Comparison of ENCODE assay signal across 12 mouse cellular contexts in genomic region chr10:121374693-121375620, GRCm38 (mm10). TPM values are rescaled to one million over a fixed set of nuclear protein-coding genes. Genes with fewer than 3 reads are reported as not detected.
DNase-seq lines count a peak whose midpoint lies in the region; ATAC-seq and TF ChIP-seq lines count a peak whose summit lies in the region.
"Had no signal": no experiment of that assay in that cellular context is flagged by ENCODE, and none has a peak within 500 bp of the region (broad histone marks: within the 10 kb centered on the region; RNA-seq: fewer than 3 reads in every experiment).

No protein-coding gene starts in this region.

- TF ChIP-seq POLR2A in heart, adult 2 months (IDR thresholded peaks at IDR 0.05; ENCODE audit: insufficient read depth, low read depth, low read length): no peak
- TF ChIP-seq POLR2A in small intestine, adult 2 months (IDR thresholded peaks at IDR 0.05; ENCODE audit: low read depth, low read length): no peak

- 0 out of 2 replicates have a peak, but pooled peaks cover 3% of the 10 kb centered on the region for H3K79me2 ChIP-seq in heart, adult 2 months (replicated peaks; ENCODE audit: control insufficient read depth, insufficient read depth, low read length)

- H3K4me1 ChIP-seq in heart, adult 2 months (ENCODE audit: control insufficient read depth, insufficient read depth, low read length): no peaks in the 10 kb centered on the region
- no peaks in the 10 kb centered on the region for H3K4me1 ChIP-seq in heart, embryonic 12.5 days (replicated peaks)
- H3K4me1 ChIP-seq in liver, embryonic 13.5 days (replicated peaks): peaks cover 36% of the 10 kb centered on the region
- H3K4me1 ChIP-seq in small intestine, adult 2 months (ENCODE audit: control insufficient read depth, insufficient read depth, insufficient read length, low read length): peaks cover 14% of the 10 kb centered on the region
- peaks cover 25% of the 10 kb centered on the region for H3K4me1 ChIP-seq in embryonic facial prominence, embryonic 10.5 days
- H3K4me1 ChIP-seq: limb, embryonic 12.5 days had no signal

- intact Hi-C loops in heart, adult 2 months (cut with DNase I): no loop called here

- no peaks in the 10 kb centered on the region for H3K27me3 ChIP-seq in heart, adult 2 months (ENCODE audit: control insufficient read depth, insufficient read depth, low read length)
- H3K27me3 ChIP-seq in heart, embryonic 12.5 days (replicated peaks): no peaks in the 10 kb centered on the region
- no peaks in the 10 kb centered on the region for H3K27me3 ChIP-seq in liver, embryonic 13.5 days
- H3K27me3 ChIP-seq in small intestine, adult 2 months (ENCODE audit: control insufficient read depth, insufficient read depth, low read length): no peaks in the 10 kb centered on the region
- H3K27me3 ChIP-seq in embryonic facial prominence, embryonic 10.5 days (replicated peaks; ENCODE audit: low read depth, poor library complexity, severe bottlenecking): no peaks in the 10 kb centered on the region
- H3K27me3 ChIP-seq: limb, embryonic 12.5 days; neural tube, embryonic 12.5 days had no signal

- H3K36me3 ChIP-seq in heart, adult 2 months (ENCODE audit: control insufficient read depth, insufficient read depth, low read length): no peaks in the 10 kb centered on the region
- H3K36me3 ChIP-seq in heart, embryonic 12.5 days: peaks cover 68% of the 10 kb centered on the region
- H3K36me3 ChIP-seq in liver, embryonic 13.5 days: peaks cover 62% of the 10 kb centered on the region
- H3K36me3 ChIP-seq in small intestine, adult 2 months (ENCODE audit: control insufficient read depth, insufficient read depth, low read length): peaks cover 52% of the 10 kb centered on the region
- peaks cover 90% of the 10 kb centered on the region for H3K36me3 ChIP-seq in embryonic facial prominence, embryonic 10.5 days (replicated peaks)

- 76% methylated on average over 17 of the region's 17 CpGs for WGBS in heart, adult 2 months
- WGBS in heart, embryonic 12.5 days: 77% methylated on average over 17 of the region's 17 CpGs
- 32% methylated on average over 17 of the region's 17 CpGs for WGBS in liver, embryonic 13.5 days (ENCODE audit: insufficient replicate concordance)
- 78% methylated on average over 17 of the region's 17 CpGs for WGBS in small intestine, adult 2 months
- WGBS in embryonic facial prominence, embryonic 10.5 days: 88% methylated on average over 17 of the region's 17 CpGs

- no peak overlapping the region for H3K27ac ChIP-seq in heart, adult 2 months
- H3K27ac ChIP-seq in heart, embryonic 12.5 days (ENCODE audit: poor library complexity, severe bottlenecking): no peak overlapping the region
- H3K27ac ChIP-seq in liver, embryonic 13.5 days: peak overlapping the region; percentile 57
- peak overlapping the region; percentile 98; the same call in 1 of the 2 replicates for H3K27ac ChIP-seq in small intestine, adult 2 months (ENCODE audit: insufficient read depth, low read depth, low read length)
- H3K27ac ChIP-seq in embryonic facial prominence, embryonic 10.5 days (replicated peaks): no peak overlapping the region
- H3K27ac ChIP-seq: limb, embryonic 12.5 days; neural tube, embryonic 12.5 days had no signal

- peak in 1 of 2 experiments; percentile 43 for DNase-seq in heart, adult 2 months
- DNase-seq in spleen, adult 18-20 months: peak; percentile 33 to 38
- no peak for DNase-seq in spleen, postnatal 14 days (ENCODE audit: low spot score in 2 of 2)
- DNase-seq in liver, embryonic 13.5 days: peak; percentile 22
- DNase-seq in embryonic facial prominence, embryonic 10.5 days (ENCODE audit: low spot score): no peak
- no peak for DNase-seq in cerebellum, adult 11-12 months
- DNase-seq: adrenal gland, postnatal 10 days; thymus, adult 18-20 months had no signal

- 0 out of 2 replicates have a peak, but pooled peaks have one; percentile 24 for TF ChIP-seq EP300 in heart, adult 2 months (IDR thresholded peaks at IDR 0.05; ENCODE audit: insufficient read depth, low read depth, low read length)

- TF ChIP-seq CTCF in heart, adult 2 months (IDR thresholded peaks at IDR 0.05): no peak
- no peak for TF ChIP-seq CTCF in small intestine, adult 2 months (IDR thresholded peaks at IDR 0.05; ENCODE audit: extremely low read depth, insufficient read length, insufficient replicate concordance, low read depth, low read length)

- ATAC-seq in heart, embryonic 12.5 days (ENCODE audit: insufficient number of reproducible peaks, low FRiP score): no peak; the same call in 1 of the 2 replicates
- ATAC-seq in liver, embryonic 13.5 days (ENCODE audit: low read depth): peak; percentile 90

- no peaks in the 10 kb centered on the region for H3K9me3 ChIP-seq in heart, embryonic 12.5 days (replicated peaks)
- H3K9me3 ChIP-seq in liver, embryonic 13.5 days (replicated peaks): no peaks in the 10 kb centered on the region
- 0 out of 2 replicates have a peak, but pooled peaks cover 3% of the 10 kb centered on the region for H3K9me3 ChIP-seq in embryonic facial prominence, embryonic 10.5 days
- H3K9me3 ChIP-seq: limb, embryonic 12.5 days; neural tube, embryonic 12.5 days had no signal

- H3K4me3 ChIP-seq in heart, adult 2 months: no peak overlapping the region
- H3K4me3 ChIP-seq in heart, embryonic 12.5 days: no peak overlapping the region
- H3K4me3 ChIP-seq in liver, embryonic 13.5 days (replicated peaks): no peak overlapping the region
- H3K4me3 ChIP-seq in small intestine, adult 2 months (ENCODE audit: low read depth, low read length): no peak overlapping the region
- H3K4me3 ChIP-seq in embryonic facial prominence, embryonic 10.5 days: no peak overlapping the region
- H3K4me3 ChIP-seq: limb, embryonic 12.5 days; neural tube, embryonic 12.5 days had no signal

- no peak overlapping the region for H3K9ac ChIP-seq in heart, adult 2 months (ENCODE audit: low read depth, low read length)
- no peak overlapping the region for H3K9ac ChIP-seq in heart, embryonic 12.5 days
- H3K9ac ChIP-seq in liver, embryonic 13.5 days: peak overlapping the region; percentile 34
- H3K9ac ChIP-seq: limb, embryonic 12.5 days; neural tube, embryonic 12.5 days had no signal

- H3K4me2 ChIP-seq in heart, embryonic 12.5 days: no peak overlapping the region
- H3K4me2 ChIP-seq in liver, embryonic 13.5 days: peak overlapping the region; percentile 49
- H3K4me2 ChIP-seq: limb, embryonic 12.5 days; neural tube, embryonic 12.5 days had no signal

RNA-seq across cellular contexts. Expression of gene Gns, which starts 10.1 kb away (rescaled TPM):
- total RNA-seq in heart, adult 2 months (2021): 10 to 100 TPM; 82.1 to 92.2 TPM
- polyA plus RNA-seq in heart, adult 2 months (2012; rRNA removed): 45.5 and 55.9 TPM in 2 replicates
- polyA plus RNA-seq in heart, embryonic 12.5 days (2016; fragmentation: Nextera tagmentation; extraction: Ambion mirVana): 40.2 and 40.3 TPM in 2 replicates
- 13.0 and 16.5 TPM in 2 replicates for polyA plus RNA-seq in liver, embryonic 13.5 days (2015; fragmentation: Nextera tagmentation; extraction: Ambion mirVana)
- polyA plus RNA-seq in small intestine, adult 2 months (2012; rRNA removed): 89.5 and 149 TPM in 2 replicates
- polyA plus RNA-seq in embryonic facial prominence, embryonic 10.5 days (2016; fragmentation: Nextera tagmentation; extraction: Ambion mirVana): 40.0 and 41.4 TPM in 2 replicates

RNA-seq across cellular contexts. Expression of gene Tbc1d30, which starts 23.9 kb away (rescaled TPM):
- total RNA-seq in heart, adult 2 months (2021): 1 to 10 TPM; 1.8 to 1.9 TPM
- polyA plus RNA-seq in heart, adult 2 months (2012; rRNA removed): 0.61 and 0.91 TPM in 2 replicates
- 1.3 and 1.4 TPM in 2 replicates for polyA plus RNA-seq in heart, embryonic 12.5 days (2016; fragmentation: Nextera tagmentation; extraction: Ambion mirVana)
- 0.14 and 0.15 TPM in 2 replicates for polyA plus RNA-seq in liver, embryonic 13.5 days (2015; fragmentation: Nextera tagmentation; extraction: Ambion mirVana)
- 4.3 and 5.5 TPM in 2 replicates for polyA plus RNA-seq in small intestine, adult 2 months (2012; rRNA removed)
- polyA plus RNA-seq in embryonic facial prominence, embryonic 10.5 days (2016; fragmentation: Nextera tagmentation; extraction: Ambion mirVana): 1.8 and 2.3 TPM in 2 replicates

Comparison
In these comparisons a context has a peak if more than half of its experiments do, and no peak if none do; other contexts are left out.
1. DNase-seq: peak in spleen, adult 18-20 months (2 of 2) and liver, embryonic 13.5 days (single experiment); none in spleen, postnatal 14 days (0 of 2), embryonic facial prominence, embryonic 10.5 days (single experiment) and cerebellum, adult 11-12 months (single experiment).
2. H3K27ac ChIP-seq: peak in liver, embryonic 13.5 days (single experiment) and small intestine, adult 2 months (single experiment); none in heart, adult 2 months (single experiment), heart, embryonic 12.5 days (single experiment) and embryonic facial prominence, embryonic 10.5 days (single experiment).